Mouse (Mus musculus) ES-Bruce4 (cell line): ENCODE results near the gene Calu. TPM values are rescaled to one million over a fixed set of nuclear protein-coding genes. Genes with fewer than 3 reads are reported as not detected.

Experiments used
- H3K27ac ChIP-seq: 2 replicates; pipeline ENCODE4 v1.5.1; 2012; ENCODE audit warnings: low read length, inconsistent platforms; ENCODE audit not compliant: insufficient read depth
- H3K27me3 ChIP-seq: 2 replicates; pipeline ENCODE4 v1.6.1; 2012; ENCODE audit warnings: mild to moderate bottlenecking, low read length, inconsistent platforms; ENCODE audit not compliant: control insufficient read depth, poor library complexity, insufficient read depth, severe bottlenecking
- H3K36me3 ChIP-seq: 2 replicates; pipeline ENCODE4 v1.6.1; 2012; ENCODE audit warnings: inconsistent platforms, mild to moderate bottlenecking, low read length, moderate library complexity; ENCODE audit not compliant: control insufficient read depth, poor library complexity, insufficient read depth, severe bottlenecking
- H3K4me1 ChIP-seq: one replicate; pipeline ENCODE4 v1.8.1; 2011; ENCODE audit warnings: low read length; ENCODE audit not compliant: control insufficient read depth, insufficient read depth
- H3K4me3 ChIP-seq: 2 replicates; pipeline ENCODE4 v1.5.1; 2011; ENCODE audit warnings: low read depth, mild to moderate bottlenecking, low read length
- H3K9ac ChIP-seq: 2 replicates; pipeline ENCODE4 v1.6.1; 2012; ENCODE audit warnings: low read depth, mild to moderate bottlenecking, inconsistent platforms; ENCODE audit not compliant: poor library complexity, severe bottlenecking
- H3K9me3 ChIP-seq: replicated peaks from 2 replicates; pipeline ENCODE4 v1.6.1; 2012; ENCODE audit warnings: mild to moderate bottlenecking, low read length, inconsistent platforms; ENCODE audit not compliant: control insufficient read depth, poor library complexity, insufficient read depth, severe bottlenecking
- CTCF ChIP-seq: IDR thresholded peaks from one replicate; pipeline ENCODE4 v1.8.1; 2011; ENCODE audit warnings: low read depth, low read length
- EP300 ChIP-seq: IDR thresholded peaks from 2 replicates; pipeline ENCODE4 v1.6.1; 2011; ENCODE audit warnings: low read depth, low read length; ENCODE audit not compliant: insufficient read depth
- POLR2A ChIP-seq: IDR thresholded peaks from one replicate; pipeline ENCODE4 v1.8.1; 2011; ENCODE audit warnings: low read length; ENCODE audit not compliant: insufficient read depth
- polyA plus RNA-seq: library from polyadenylated mRNA; stranded (reverse); fragments of >200 nt; gene quantifications from 2 replicates; pipeline ENCODE4 v1.2.4, GENCODE M21; 2011; ENCODE audit warnings: low read depth; ENCODE audit not compliant: missing spikeins, insufficient read depth, insufficient read length

The Calu gene
- polyA plus RNA-seq, 1 experiment: 284 TPM

DNA sequence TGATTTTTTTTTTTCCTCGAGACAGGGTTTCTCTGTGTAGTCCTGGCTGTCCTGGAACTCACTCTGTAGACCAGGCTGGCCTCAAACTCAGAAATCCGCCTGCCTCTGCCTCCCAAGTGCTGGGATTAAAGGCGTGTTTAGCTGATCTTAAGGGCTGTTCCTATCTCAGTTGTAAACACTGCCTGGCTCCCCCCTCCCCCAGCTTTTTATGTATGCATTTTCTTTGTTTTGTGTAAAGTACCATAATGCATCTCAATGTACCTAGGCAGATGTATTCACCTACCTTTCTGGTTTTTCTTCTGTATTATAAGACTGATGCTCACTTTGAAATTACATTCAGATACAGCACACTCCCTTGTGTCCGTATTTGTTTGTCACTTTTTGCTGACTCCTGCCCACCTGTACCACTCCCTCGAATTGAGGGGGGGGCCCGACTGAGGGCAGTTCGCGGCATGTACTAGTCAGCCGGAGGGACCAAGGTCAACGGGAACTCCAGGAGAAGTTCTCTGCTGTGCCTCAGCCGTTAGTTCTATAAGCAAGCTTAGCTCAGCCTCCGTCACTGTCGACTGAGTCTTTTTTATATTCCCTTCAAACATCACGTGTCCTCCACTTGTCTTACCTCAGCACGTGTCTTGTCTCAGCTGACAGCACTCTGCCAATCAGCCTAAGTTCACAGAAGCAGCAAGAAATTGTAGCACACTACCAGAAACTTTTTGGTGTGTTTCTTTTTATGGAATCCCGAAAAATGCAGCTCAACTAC is 38.8 kb upstream of the Calu start:
- peaks cover 6% of the 10 kb centered on the region; the same call in 1 of the 2 replicates for H3K9me3 ChIP-seq
- H3K4me1 ChIP-seq: no peaks in the 10 kb centered on the region
- no peak overlapping the region for H3K9ac ChIP-seq
- TF ChIP-seq CTCF: no peak
- no peak for TF ChIP-seq POLR2A
- TF ChIP-seq EP300: no peak
- no peak overlapping the region for H3K4me3 ChIP-seq
- H3K27me3 ChIP-seq: no peaks in the 10 kb centered on the region
- H3K27ac ChIP-seq: no peak overlapping the region
- H3K36me3 ChIP-seq: no peaks in the 10 kb centered on the region

DNA sequence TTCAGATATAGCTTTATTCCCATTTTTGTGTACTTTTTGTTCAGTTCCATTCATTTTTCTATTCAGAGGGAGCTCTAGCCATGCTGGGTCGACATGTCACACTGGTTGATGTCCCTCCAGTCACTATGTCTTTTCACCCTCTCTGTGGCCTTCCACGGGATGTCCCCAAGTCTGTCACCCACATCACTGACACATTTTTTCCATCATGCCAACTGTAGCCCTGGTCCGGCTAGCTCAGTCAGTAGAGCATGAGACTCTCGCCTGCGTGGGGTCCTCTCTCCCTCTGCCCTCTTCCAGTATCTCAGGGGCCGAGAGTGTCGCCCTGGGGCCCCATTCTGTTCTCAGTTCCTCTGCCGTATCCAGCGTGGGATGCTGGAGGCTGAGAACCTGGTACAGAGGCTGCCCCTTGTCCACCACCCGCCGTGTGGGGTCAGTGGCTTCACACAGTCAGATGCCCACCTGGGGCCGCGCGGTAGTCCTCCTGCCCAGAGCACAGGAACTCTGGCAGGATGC is 34.1 kb upstream of the Calu start:
- Histone ChIP-seq H3K4me1 (no peaks in the 10 kb centered on the region), H3K27me3 (no peaks in the 10 kb centered on the region), H3K4me3 (no peak overlapping the region), H3K36me3 (no peaks in the 10 kb centered on the region), H3K9ac (no peak overlapping the region), H3K27ac (no peak overlapping the region), H3K9me3 (peaks cover 6% of the 10 kb centered on the region; the same call in 1 of the 2 replicates)
- TF ChIP-seq POLR2A (no peak), CTCF (no peak), EP300 (no peak)

- no peaks in the 10 kb centered on the region for H3K36me3 ChIP-seq
- H3K9me3 ChIP-seq: no peaks in the 10 kb centered on the region
- no peak overlapping the region for H3K27ac ChIP-seq
- no peaks in the 10 kb centered on the region for H3K4me1 ChIP-seq
- H3K4me3 ChIP-seq: no peak overlapping the region
- TF ChIP-seq POLR2A: no peak
- no peak for TF ChIP-seq EP300
- TF ChIP-seq CTCF: no peak
- H3K27me3 ChIP-seq: no peaks in the 10 kb centered on the region
- H3K9ac ChIP-seq: no peak overlapping the region
These were observed 30.6 kb upstream of the Calu start for GRCm38 (mm10) chr6:29317286-29317685.

DNA sequence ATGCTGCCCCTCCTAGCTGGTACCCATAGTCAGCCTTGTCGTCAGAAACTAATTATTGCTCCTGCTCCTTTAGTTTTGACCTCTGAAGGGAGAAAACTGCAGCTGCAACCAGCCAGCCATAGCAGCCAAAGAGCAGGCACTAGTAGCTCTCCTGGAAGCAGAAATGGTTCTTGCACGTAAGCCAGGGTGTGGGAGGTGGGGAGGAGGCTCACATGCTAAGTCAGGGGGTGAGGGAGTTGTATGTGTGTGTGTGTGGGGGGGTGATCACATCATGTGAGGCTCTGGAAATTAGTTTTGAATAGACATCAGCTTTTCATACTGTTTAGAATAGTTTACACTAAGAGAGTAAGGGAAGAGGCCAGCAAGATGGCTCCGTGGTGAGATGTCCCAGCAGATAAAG is 29.9 kb upstream of the Calu start:
- Histone ChIP-seq H3K36me3 (no peaks in the 10 kb centered on the region), H3K4me3 (no peak overlapping the region), H3K4me1 (no peaks in the 10 kb centered on the region), H3K9ac (no peak overlapping the region), H3K27me3 (no peaks in the 10 kb centered on the region), H3K27ac (no peak overlapping the region), H3K9me3 (no peaks in the 10 kb centered on the region)
- no peak for TF ChIP-seq CTCF
- TF ChIP-seq POLR2A: no peak
- no peak for TF ChIP-seq EP300

GRCm38 (mm10) chr6:29318879-29319278 is 29.0 kb upstream of the Calu start, which contains the start of gene Fam71f1:
TSS of gene Fam71f1 (plus strand) at chr6:29319140.
- Histone ChIP-seq H3K27ac (no peak within 1 kb of the TSS), H3K4me3 (no peak within 1 kb of the TSS), H3K9me3 (no peaks in the 10 kb centered on the region), H3K9ac (no peak within 1 kb of the TSS), H3K4me1 (no peaks in the 10 kb centered on the region), H3K27me3 (no peaks in the 10 kb centered on the region), H3K36me3 (no peaks in the 10 kb centered on the region)
- TF ChIP-seq EP300: no peak
- TF ChIP-seq POLR2A: no peak
- TF ChIP-seq CTCF: no peak

GRCm38 (mm10) chr6:29321586-29321985 is 26.3 kb upstream of the Calu start:
- Histone ChIP-seq H3K4me1 (no peaks in the 10 kb centered on the region), H3K9me3 (no peaks in the 10 kb centered on the region), H3K9ac (no peak overlapping the region), H3K27ac (no peak overlapping the region), H3K36me3 (no peaks in the 10 kb centered on the region), H3K27me3 (no peaks in the 10 kb centered on the region), H3K4me3 (no peak overlapping the region)
- TF ChIP-seq EP300 (no peak), CTCF (no peak), POLR2A (no peak)
